Mouse (Mus musculus): ENCODE data around the gene Naa80. TPM values are rescaled to one million over a fixed set of nuclear protein-coding genes. Genes with fewer than 3 reads are reported as not detected.
A peak's percentile ranks its signal among the peaks of the same experiment; 100 is the strongest.

Naa80 gene
- polyA plus RNA-seq, 1 experiment, result not detected

- Histone ChIP-seq H3K4me1 (ENCODE audit: control insufficient read depth, insufficient read depth, low read length) (peaks cover 75% of the 10 kb centered on the region), H3K27ac (ENCODE audit: insufficient read depth, low read depth, low read length) (no peak overlapping the region), H3K4me3 (ENCODE audit: insufficient read depth, low read depth, low read length) (no peak overlapping the region)
- WGBS, result 33% methylated on average over 14 of the region's 14 CpGs
- TF ChIP-seq POLR2A (IDR thresholded peaks at IDR 0.05; ENCODE audit: insufficient read depth, low read depth, low read length) (no peak), CTCF (IDR thresholded peaks at IDR 0.05; ENCODE audit: insufficient read depth, low read depth, low read length) (no peak)
Observed at GRCm38 (mm10) chr9:107629901-107630425, 51.3 kb downstream of the Naa80 start.

GRCm38 (mm10) chr9:107630576-107630975 lies 51.9 kb downstream of the Naa80 start:
- no peak for TF ChIP-seq CTCF (IDR thresholded peaks at IDR 0.05; ENCODE audit: insufficient read depth, low read depth, low read length)
- no peak for TF ChIP-seq POLR2A (IDR thresholded peaks at IDR 0.05; ENCODE audit: insufficient read depth, low read depth, low read length)
- Histone ChIP-seq H3K27ac (ENCODE audit: insufficient read depth, low read depth, low read length) (no peak overlapping the region), H3K4me3 (ENCODE audit: insufficient read depth, low read depth, low read length) (no peak overlapping the region), H3K4me1 (ENCODE audit: control insufficient read depth, insufficient read depth, low read length) (peaks cover 71% of the 10 kb centered on the region)
- 20% methylated on average over 4 of the region's 4 CpGs for WGBS

- no peak for TF ChIP-seq CTCF (IDR thresholded peaks at IDR 0.05; ENCODE audit: insufficient read depth, low read depth, low read length)
- no peak for TF ChIP-seq POLR2A (IDR thresholded peaks at IDR 0.05; ENCODE audit: insufficient read depth, low read depth, low read length)
- WGBS, result 64% methylated on average over 9 of the region's 9 CpGs
- H3K4me3 ChIP-seq (ENCODE audit: insufficient read depth, low read depth, low read length), result no peak overlapping the region
- H3K4me1 ChIP-seq (ENCODE audit: control insufficient read depth, insufficient read depth, low read length), result peaks cover 68% of the 10 kb centered on the region
- H3K27ac ChIP-seq (ENCODE audit: insufficient read depth, low read depth, low read length), result no peak overlapping the region
Observed at GRCm38 (mm10) chr9:107631311-107631826, 52.7 kb downstream of the Naa80 start.

GRCm38 (mm10) chr9:107631861-107632260 lies 53.2 kb downstream of the Naa80 start:
- peaks cover 63% of the 10 kb centered on the region for H3K4me1 ChIP-seq (ENCODE audit: control insufficient read depth, insufficient read depth, low read length)
- WGBS, result 63% methylated on average over 8 of the region's 8 CpGs
- TF ChIP-seq POLR2A (IDR thresholded peaks at IDR 0.05; ENCODE audit: insufficient read depth, low read depth, low read length), result no peak
- no peak for TF ChIP-seq CTCF (IDR thresholded peaks at IDR 0.05; ENCODE audit: insufficient read depth, low read depth, low read length)
- no peak overlapping the region for H3K4me3 ChIP-seq (ENCODE audit: insufficient read depth, low read depth, low read length)
- H3K27ac ChIP-seq (ENCODE audit: insufficient read depth, low read depth, low read length), result peak overlapping the region; percentile 80

- no peak for TF ChIP-seq CTCF (IDR thresholded peaks at IDR 0.05; ENCODE audit: insufficient read depth, low read depth, low read length)
- no peak for TF ChIP-seq POLR2A (IDR thresholded peaks at IDR 0.05; ENCODE audit: insufficient read depth, low read depth, low read length)
- 8% methylated on average over 6 of the region's 6 CpGs for WGBS
- Histone ChIP-seq H3K4me1 (ENCODE audit: control insufficient read depth, insufficient read depth, low read length) (peaks cover 62% of the 10 kb centered on the region), H3K4me3 (ENCODE audit: insufficient read depth, low read depth, low read length) (peak overlapping the region; percentile 95), H3K27ac (ENCODE audit: insufficient read depth, low read depth, low read length) (peak overlapping the region; percentile 80)
Observed at GRCm38 (mm10) chr9:107632478-107632877, 53.8 kb downstream of the Naa80 start.

- peak overlapping the region; percentile 95 for H3K4me3 ChIP-seq (ENCODE audit: insufficient read depth, low read depth, low read length)
- peaks cover 55% of the 10 kb centered on the region for H3K4me1 ChIP-seq (ENCODE audit: control insufficient read depth, insufficient read depth, low read length)
- H3K27ac ChIP-seq (ENCODE audit: insufficient read depth, low read depth, low read length), result peak overlapping the region; percentile 80
- WGBS, result 2% methylated on average over 33 of the region's 33 CpGs
- TF ChIP-seq POLR2A (IDR thresholded peaks at IDR 0.05; ENCODE audit: insufficient read depth, low read depth, low read length), result peak; percentile 61
- no peak for TF ChIP-seq CTCF (IDR thresholded peaks at IDR 0.05; ENCODE audit: insufficient read depth, low read depth, low read length)
Observed at GRCm38 (mm10) chr9:107633091-107633660, 54.5 kb downstream of the Naa80 start.

Other genes starting within 250 kb of the Naa80 start
- gene Hemk1, start 240.5 kb upstream of the Naa80 start, polyA plus RNA-seq (2012; ENCODE audit: insufficient read depth, insufficient read length, low replicate concordance, missing spikeins), result not detected in 2 replicates
- gene 6430571L13Rik, start 238.3 kb upstream of the Naa80 start, polyA plus RNA-seq (2012; ENCODE audit: insufficient read depth, insufficient read length, low replicate concordance, missing spikeins), result not detected in 2 replicates
- gene Cacna2d2, start 179.3 kb upstream of the Naa80 start, polyA plus RNA-seq (2012; ENCODE audit: insufficient read depth, insufficient read length, low replicate concordance, missing spikeins), result not detected in 2 replicates
- not detected in 2 replicates for gene Tmem115, start 44.9 kb upstream of the Naa80 start, polyA plus RNA-seq (2012; ENCODE audit: insufficient read depth, insufficient read length, low replicate concordance, missing spikeins)
- not detected in 2 replicates for gene Cyb561d2, start 36.7 kb upstream of the Naa80 start, polyA plus RNA-seq (2012; ENCODE audit: insufficient read depth, insufficient read length, low replicate concordance, missing spikeins)
- gene Nprl2, start 36.7 kb upstream of the Naa80 start, polyA plus RNA-seq (2012; ENCODE audit: insufficient read depth, insufficient read length, low replicate concordance, missing spikeins), result not detected in 2 replicates
- not detected in 2 replicates for gene Zmynd10, start 31.6 kb upstream of the Naa80 start, polyA plus RNA-seq (2012; ENCODE audit: insufficient read depth, insufficient read length, low replicate concordance, missing spikeins)
- not detected in 2 replicates for gene Rassf1, start 27.3 kb upstream of the Naa80 start, polyA plus RNA-seq (2012; ENCODE audit: insufficient read depth, insufficient read length, low replicate concordance, missing spikeins)
- gene Tusc2, start 15.6 kb upstream of the Naa80 start, polyA plus RNA-seq (2012; ENCODE audit: insufficient read depth, insufficient read length, low replicate concordance, missing spikeins), result not detected in 2 replicates
- gene Hyal2, start 10.9 kb upstream of the Naa80 start, polyA plus RNA-seq (2012; ENCODE audit: insufficient read depth, insufficient read length, low replicate concordance, missing spikeins), result not detected in 2 replicates
- gene Hyal1, start 2.0 kb upstream of the Naa80 start, polyA plus RNA-seq (2012; ENCODE audit: insufficient read depth, insufficient read length, low replicate concordance, missing spikeins), result not detected in 2 replicates
- gene Hyal3, start 1.9 kb downstream of the Naa80 start, polyA plus RNA-seq (2012; ENCODE audit: insufficient read depth, insufficient read length, low replicate concordance, missing spikeins), result not detected in 2 replicates
- not detected in 2 replicates for gene Ifrd2, start 8.8 kb downstream of the Naa80 start, polyA plus RNA-seq (2012; ENCODE audit: insufficient read depth, insufficient read length, low replicate concordance, missing spikeins)
- gene Sema3b, start 30.3 kb downstream of the Naa80 start, polyA plus RNA-seq (2012; ENCODE audit: insufficient read depth, insufficient read length, low replicate concordance, missing spikeins), result not detected in 2 replicates
- 1,429 TPM in 1 of 2 replicates, not detected in the other for gene Gnai2, start 56.5 kb downstream of the Naa80 start, polyA plus RNA-seq (2012; ENCODE audit: insufficient read depth, insufficient read length, low replicate concordance, missing spikeins)
- gene Slc38a3, start 90.6 kb downstream of the Naa80 start, polyA plus RNA-seq (2012; ENCODE audit: insufficient read depth, insufficient read length, low replicate concordance, missing spikeins), result not detected in 2 replicates
- not detected in 2 replicates for gene Gnat1, start 100.8 kb downstream of the Naa80 start, polyA plus RNA-seq (2012; ENCODE audit: insufficient read depth, insufficient read length, low replicate concordance, missing spikeins)
- not detected in 2 replicates for gene Sema3f, start 131.6 kb downstream of the Naa80 start, polyA plus RNA-seq (2012; ENCODE audit: insufficient read depth, insufficient read length, low replicate concordance, missing spikeins)
- gene Rbm5, start 192.1 kb downstream of the Naa80 start, polyA plus RNA-seq (2012; ENCODE audit: insufficient read depth, insufficient read length, low replicate concordance, missing spikeins), result 401 and 773 TPM in 2 replicates

Data from olfactory bulb, adult 2 months (tissue).